Mouse (Mus musculus) MEL-GATA-1-ER (cell line): Measurements from ENCODE around the gene Igtp.
"Not testable (repeated sequence)": the region's sequence is repeated elsewhere in the genome, so short reads cannot be mapped to it uniquely, and the experiment has no call there.

Experiments
- DNase-seq: peaks from one replicate; pipeline ENCODE4 v3.0.0-alpha.2; 2012; ENCODE audit warnings: low read depth; ENCODE audit errors: extremely low read depth

The Igtp gene

DNA sequence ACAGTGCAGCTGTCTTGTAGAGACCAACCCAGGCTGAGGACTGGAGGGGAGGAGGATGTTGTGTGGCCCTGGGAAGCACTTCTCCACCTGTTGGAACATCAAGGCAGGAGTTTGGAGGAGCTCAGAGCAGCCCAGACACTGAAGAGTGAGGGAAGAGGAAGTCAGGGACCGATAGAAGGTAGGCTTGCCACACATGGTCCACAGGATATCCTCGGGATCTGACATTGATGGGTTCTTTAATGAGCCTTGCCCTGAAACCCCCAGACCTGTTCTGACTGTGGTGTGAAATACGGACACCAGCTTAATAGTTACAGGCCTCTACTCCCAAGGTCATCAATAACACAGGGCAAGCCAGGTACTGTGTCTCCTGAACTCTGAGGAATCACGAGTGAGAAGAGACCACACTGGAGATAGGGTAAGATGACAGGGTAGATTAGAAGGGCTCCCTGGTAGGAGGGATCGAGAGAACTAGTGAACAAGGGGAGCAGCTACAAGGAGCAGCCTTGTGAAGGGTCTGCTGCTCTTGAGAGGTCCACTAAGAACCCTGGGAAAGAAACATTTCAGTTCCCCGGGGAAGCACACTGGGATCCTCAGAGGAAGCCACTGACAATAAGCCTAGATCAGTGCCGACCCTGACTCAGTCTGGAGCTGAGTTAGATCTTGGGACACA, 14.5 kb downstream of the Igtp start:
- DNase-seq = peak; percentile 62

DNA sequence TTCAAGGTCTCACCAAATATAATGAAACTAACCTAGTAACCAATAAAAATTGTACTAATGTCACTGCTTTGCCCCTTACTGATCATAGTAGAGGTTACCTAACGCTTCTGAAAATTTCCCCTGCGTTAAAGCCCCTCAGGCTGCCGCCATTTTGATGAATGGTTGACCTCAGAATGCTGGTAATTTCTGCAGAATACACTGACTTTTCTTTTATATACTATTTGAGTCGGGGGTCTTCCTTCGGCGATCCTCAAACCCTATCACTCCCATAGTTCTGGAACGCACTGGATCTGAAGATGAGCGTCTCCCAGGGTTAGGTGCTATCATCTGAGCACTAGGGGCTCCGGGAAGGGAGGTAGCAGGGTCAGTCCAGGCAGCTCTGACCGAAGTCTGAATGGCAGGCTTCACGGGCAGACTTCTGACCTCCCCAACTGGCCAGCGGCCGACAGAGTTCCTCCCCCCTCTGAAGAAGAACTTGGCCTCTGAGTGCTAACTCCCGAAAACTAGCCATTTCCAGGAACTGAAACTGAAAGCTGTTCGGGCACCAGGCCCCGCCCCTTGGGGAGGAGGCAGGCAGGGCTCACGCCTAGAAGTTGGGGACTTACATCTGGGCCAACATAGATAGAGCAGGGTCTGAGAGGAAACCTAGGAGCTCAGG, 15.2 kb downstream of the Igtp start:
- peak; percentile 80 for DNase-seq

GRCm38 (mm10) chr11:58215049-58215430, 15.7 kb downstream of the Igtp start:
- not testable (repeated sequence) for DNase-seq

- DNase-seq = no peak
Measured at GRCm38 (mm10) chr11:58215814-58216213, 16.5 kb downstream of the Igtp start.

GRCm38 (mm10) chr11:58216823-58217222, 17.5 kb downstream of the Igtp start:
- DNase-seq = no peak

DNA sequence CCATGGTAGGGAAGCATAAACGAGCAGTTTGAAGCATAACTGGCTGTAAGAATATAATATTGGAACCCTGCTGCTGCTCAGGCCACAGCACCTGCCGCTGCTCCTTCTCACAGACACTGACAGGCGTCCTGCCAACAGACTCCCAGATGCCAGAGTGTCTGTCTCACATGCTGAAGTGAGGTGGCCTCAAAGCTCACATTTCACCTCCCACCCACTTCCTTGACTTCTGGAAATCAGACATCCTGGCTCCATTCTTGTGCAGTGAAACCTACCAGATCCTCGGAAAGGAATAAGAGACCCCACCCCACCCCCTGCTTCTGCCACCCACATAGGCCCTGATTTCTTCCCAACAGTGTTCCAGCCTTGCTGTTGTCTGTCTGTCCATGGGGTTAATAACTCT, 24.4 kb downstream of the Igtp start:
- DNase-seq = no peak

DNA sequence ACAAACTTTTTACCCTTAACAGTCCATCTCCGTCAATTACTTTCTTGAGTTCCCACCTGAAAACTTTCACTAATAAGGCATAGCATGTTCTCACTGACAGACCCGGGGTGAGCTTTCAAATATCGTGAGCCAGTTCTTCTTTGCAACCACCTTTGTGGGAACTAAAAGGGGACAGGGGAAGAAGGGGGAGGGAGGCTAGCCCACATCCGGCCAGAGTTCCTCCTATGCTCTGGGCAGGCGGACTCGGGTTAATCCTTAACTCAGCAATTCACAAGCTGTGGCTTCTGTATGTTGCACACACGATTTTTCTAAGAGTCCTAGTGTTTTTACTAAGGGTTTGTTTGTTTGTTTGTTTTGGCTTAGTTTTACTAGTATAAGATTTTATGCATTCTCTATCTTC, 25.0 kb downstream of the Igtp start:
- DNase-seq = peak; percentile 29

GRCm38 (mm10) chr11:58224872-58225271, 25.5 kb downstream of the Igtp start:
- DNase-seq = not testable (repeated sequence)

- peak; percentile 50 for DNase-seq
Measured at GRCm38 (mm10) chr11:58225655-58226054, 26.3 kb downstream of the Igtp start.

- no peak for DNase-seq
Measured at GRCm38 (mm10) chr11:58226425-58226824, 27.1 kb downstream of the Igtp start.

DNA sequence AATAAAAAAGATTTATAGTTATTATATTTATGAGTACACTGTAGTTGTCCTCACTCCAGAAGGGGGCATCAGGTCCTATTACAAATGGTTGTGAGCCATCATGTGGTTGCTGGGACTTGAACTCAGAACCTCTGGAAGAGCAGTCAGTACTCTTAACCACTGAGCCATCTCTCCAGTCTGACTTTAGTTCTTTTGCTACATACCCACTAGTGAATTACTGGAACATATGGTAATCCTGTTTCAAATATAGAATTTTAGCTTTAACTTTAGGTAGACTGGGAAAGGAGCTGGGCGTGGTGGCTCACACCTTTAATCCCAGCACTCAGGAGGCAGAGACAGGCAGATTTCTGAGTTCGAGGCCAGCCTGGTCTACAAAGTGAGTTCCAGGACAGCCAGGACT, 28.7 kb downstream of the Igtp start:
- not testable (repeated sequence) for DNase-seq

DNA sequence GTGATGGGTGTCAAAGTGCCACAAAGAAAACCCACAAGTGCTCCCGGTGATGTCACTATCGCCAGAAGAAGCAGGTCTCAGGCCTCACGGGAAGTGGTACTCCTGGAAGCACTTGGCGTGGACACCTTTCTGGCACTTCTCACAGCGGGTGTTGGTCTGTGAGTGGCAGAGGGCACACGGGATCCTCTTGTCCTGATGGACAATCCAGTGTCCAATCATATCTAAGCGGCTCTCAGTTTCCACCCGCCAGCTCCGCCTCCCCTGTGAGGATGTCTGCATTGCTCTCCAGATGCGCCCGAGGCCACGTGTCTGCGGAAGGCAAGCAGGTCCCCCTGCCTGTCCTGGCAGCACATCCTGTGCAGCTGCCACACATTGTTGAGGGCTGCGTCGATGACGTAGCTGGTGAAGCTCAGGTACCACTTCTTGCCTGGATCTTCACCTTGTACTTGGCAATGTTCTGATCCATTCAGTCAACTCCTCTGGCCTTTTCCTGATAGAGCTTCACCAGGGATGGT, 31.1 kb downstream of the Igtp start:
- no peak for DNase-seq

GRCm38 (mm10) chr11:58231156-58231555, 31.8 kb downstream of the Igtp start:
- no peak for DNase-seq

- DNase-seq = not testable (repeated sequence)
Measured at GRCm38 (mm10) chr11:58234551-58234950, 35.2 kb downstream of the Igtp start.

GRCm38 (mm10) chr11:58235152-58235551, 35.8 kb downstream of the Igtp start:
- DNase-seq = peak; percentile 52

- DNase-seq = no peak
Measured at GRCm38 (mm10) chr11:58238840-58239791, 39.8 kb downstream of the Igtp start.

DNA sequence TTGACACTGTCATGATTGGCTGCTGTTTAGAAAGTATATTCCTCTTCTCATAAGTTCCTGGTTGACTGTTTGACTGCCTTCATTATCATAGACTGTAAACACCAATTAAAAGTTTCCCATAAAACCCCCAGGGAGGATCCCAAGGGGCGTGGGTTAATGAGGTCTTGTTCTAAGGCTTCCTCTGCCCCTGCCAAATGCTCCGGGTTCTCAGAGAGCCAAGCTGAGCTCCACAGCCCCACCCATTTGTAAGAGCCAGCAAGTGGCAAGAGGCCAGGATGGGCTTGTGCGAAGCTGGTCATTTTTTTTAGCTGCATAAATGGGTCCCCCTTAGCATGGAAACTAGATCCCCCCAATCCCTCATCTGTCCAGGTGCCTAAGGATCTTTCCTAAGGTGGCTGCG, 47.9 kb downstream of the Igtp start:
- no peak for DNase-seq

- no peak for DNase-seq
Measured at GRCm38 (mm10) chr11:58249203-58249981, 50.0 kb downstream of the Igtp start.

DNA sequence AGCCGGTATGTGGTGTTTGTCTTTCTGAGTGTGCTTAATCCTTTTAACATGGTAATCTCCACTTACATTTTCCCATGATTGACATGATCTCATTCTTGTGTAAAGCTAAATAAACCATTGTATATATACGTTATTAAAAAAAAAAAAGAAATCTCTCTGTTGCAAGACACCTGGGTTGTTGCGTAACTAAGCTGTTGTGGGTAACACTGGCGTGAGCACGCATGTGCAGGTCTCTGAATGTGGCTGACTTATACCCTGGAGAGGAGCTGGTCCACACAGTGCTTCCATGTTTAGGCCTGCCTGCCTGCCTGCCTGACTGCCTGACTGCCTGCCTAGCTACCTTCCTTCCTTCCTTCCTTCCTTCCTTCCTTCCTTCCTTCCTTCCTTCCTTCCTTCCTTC, 51.2 kb downstream of the Igtp start:
- no peak for DNase-seq

GRCm38 (mm10) chr11:58254411-58254810, 55.1 kb downstream of the Igtp start:
- no peak for DNase-seq
